Mouse (Mus musculus) ES-Bruce4 (cell line): Measurements from ENCODE around the gene Slc15a4. TPM values are rescaled to one million over a fixed set of nuclear protein-coding genes. Genes with fewer than 3 reads are reported as not detected.

Experiments used
- H3K27ac ChIP-seq: 2 replicates; pipeline ENCODE4 v1.5.1; 2012; ENCODE audit warnings: low read length, inconsistent platforms; ENCODE audit not compliant: insufficient read depth
- H3K27me3 ChIP-seq: 2 replicates; pipeline ENCODE4 v1.6.1; 2012; ENCODE audit warnings: mild to moderate bottlenecking, low read length, inconsistent platforms; ENCODE audit not compliant: control insufficient read depth, poor library complexity, insufficient read depth, severe bottlenecking
- H3K36me3 ChIP-seq: 2 replicates; pipeline ENCODE4 v1.6.1; 2012; ENCODE audit warnings: inconsistent platforms, mild to moderate bottlenecking, low read length, moderate library complexity; ENCODE audit not compliant: control insufficient read depth, poor library complexity, insufficient read depth, severe bottlenecking
- H3K4me1 ChIP-seq: one replicate; pipeline ENCODE4 v1.8.1; 2011; ENCODE audit warnings: low read length; ENCODE audit not compliant: control insufficient read depth, insufficient read depth
- H3K4me3 ChIP-seq: 2 replicates; pipeline ENCODE4 v1.5.1; 2011; ENCODE audit warnings: low read depth, mild to moderate bottlenecking, low read length
- H3K9ac ChIP-seq: 2 replicates; pipeline ENCODE4 v1.6.1; 2012; ENCODE audit warnings: low read depth, mild to moderate bottlenecking, inconsistent platforms; ENCODE audit not compliant: poor library complexity, severe bottlenecking
- H3K9me3 ChIP-seq: replicated peaks from 2 replicates; pipeline ENCODE4 v1.6.1; 2012; ENCODE audit warnings: mild to moderate bottlenecking, low read length, inconsistent platforms; ENCODE audit not compliant: control insufficient read depth, poor library complexity, insufficient read depth, severe bottlenecking
- CTCF ChIP-seq: IDR thresholded peaks from one replicate; pipeline ENCODE4 v1.8.1; 2011; ENCODE audit warnings: low read depth, low read length
- EP300 ChIP-seq: IDR thresholded peaks from 2 replicates; pipeline ENCODE4 v1.6.1; 2011; ENCODE audit warnings: low read depth, low read length; ENCODE audit not compliant: insufficient read depth
- POLR2A ChIP-seq: IDR thresholded peaks from one replicate; pipeline ENCODE4 v1.8.1; 2011; ENCODE audit warnings: low read length; ENCODE audit not compliant: insufficient read depth
- polyA plus RNA-seq: library from polyadenylated mRNA; stranded (reverse); fragments of >200 nt; gene quantifications from 2 replicates; pipeline ENCODE4 v1.2.4, GENCODE M21; 2011; ENCODE audit warnings: low read depth; ENCODE audit not compliant: missing spikeins, insufficient read depth, insufficient read length

Gene Slc15a4
- polyA plus RNA-seq, 1 experiment = 19.5 TPM

DNA sequence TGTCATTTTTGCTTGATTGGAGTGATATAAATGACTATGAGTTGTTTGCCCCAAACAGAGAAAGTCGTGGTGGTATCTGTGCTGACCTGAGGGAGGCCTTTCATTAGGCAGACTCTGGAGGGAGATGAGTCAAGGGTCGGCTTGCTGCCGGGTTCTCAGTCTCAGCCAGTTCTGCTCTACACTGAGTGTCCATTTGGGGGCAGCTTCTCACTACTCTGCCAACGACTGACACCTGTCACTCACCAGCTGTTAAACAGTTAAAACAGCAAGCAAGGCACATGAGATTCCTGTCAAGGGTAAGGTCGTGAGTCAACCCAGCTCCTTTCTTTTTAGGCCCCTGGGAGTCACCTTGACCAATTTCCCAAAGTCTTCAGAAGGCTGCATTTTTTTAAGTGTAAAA lies 40.3 kb downstream of the Slc15a4 start:
- no peak overlapping the region for H3K4me3 ChIP-seq
- H3K27ac ChIP-seq = no peak overlapping the region
- no peaks in the 10 kb centered on the region for H3K4me1 ChIP-seq
- H3K9ac ChIP-seq = no peak overlapping the region
- peaks cover 13% of the 10 kb centered on the region for H3K36me3 ChIP-seq
- TF ChIP-seq POLR2A (no peak), EP300 (no peak), CTCF (peak; percentile 42)
- no peaks in the 10 kb centered on the region for H3K9me3 ChIP-seq
- H3K27me3 ChIP-seq = no peaks in the 10 kb centered on the region

DNA sequence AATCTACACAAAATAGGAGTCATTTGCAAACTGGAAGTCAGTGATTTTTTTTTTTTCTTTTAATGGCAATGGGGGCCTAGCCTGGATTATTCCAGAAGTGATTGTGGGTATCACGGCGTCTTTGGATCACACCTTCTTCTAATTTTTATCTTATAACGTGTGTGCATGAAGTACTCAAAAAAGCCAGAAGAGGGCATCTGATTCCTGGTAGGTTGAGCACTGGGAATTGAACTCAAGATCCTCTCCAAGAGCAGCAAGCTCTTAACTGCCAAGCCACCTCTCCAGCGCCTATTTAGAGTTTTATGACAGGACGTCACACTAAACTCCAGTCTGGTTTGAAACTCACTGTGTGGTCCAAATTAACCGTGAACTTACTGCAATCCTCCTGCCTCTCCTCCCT lies 44.8 kb downstream of the Slc15a4 start:
- H3K27ac ChIP-seq = no peak overlapping the region
- TF ChIP-seq EP300 (no peak), CTCF (no peak), POLR2A (no peak)
- H3K4me3 ChIP-seq = no peak overlapping the region

DNA sequence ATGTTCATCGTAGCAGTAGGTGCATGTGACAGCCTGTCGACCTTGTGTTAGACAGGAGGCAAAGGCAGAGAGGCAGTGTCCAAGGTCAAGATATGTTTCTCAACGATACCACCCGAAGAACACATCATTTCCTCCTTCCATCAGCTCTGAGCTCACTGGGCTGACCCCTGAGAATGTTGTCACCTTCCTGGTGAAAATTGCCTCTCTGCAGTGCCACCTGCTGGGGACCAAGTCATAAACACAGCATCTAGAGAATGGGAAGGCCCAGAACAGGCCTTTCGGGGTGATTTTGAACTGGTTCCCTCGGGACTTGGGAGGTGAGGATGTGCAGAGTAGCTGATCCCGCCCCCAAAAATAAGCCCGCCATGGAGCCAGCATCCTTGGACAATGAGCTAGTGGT lies 49.0 kb downstream of the Slc15a4 start:
- peak; percentile 57 for TF ChIP-seq CTCF
- TF ChIP-seq EP300 = no peak
- TF ChIP-seq POLR2A = no peak
- Histone ChIP-seq H3K9me3 (no peaks in the 10 kb centered on the region), H3K27me3 (no peaks in the 10 kb centered on the region), H3K9ac (no peak overlapping the region), H3K36me3 (no peaks in the 10 kb centered on the region), H3K4me3 (no peak overlapping the region), H3K27ac (no peak overlapping the region), H3K4me1 (no peaks in the 10 kb centered on the region)

More for the DNA sequence above, 44.8 kb downstream of the Slc15a4 start:
- Histone ChIP-seq H3K4me1 (no peaks in the 10 kb centered on the region), H3K9ac (no peak overlapping the region), H3K27me3 (no peaks in the 10 kb centered on the region), H3K36me3 (no peaks in the 10 kb centered on the region), H3K9me3 (no peaks in the 10 kb centered on the region)

DNA sequence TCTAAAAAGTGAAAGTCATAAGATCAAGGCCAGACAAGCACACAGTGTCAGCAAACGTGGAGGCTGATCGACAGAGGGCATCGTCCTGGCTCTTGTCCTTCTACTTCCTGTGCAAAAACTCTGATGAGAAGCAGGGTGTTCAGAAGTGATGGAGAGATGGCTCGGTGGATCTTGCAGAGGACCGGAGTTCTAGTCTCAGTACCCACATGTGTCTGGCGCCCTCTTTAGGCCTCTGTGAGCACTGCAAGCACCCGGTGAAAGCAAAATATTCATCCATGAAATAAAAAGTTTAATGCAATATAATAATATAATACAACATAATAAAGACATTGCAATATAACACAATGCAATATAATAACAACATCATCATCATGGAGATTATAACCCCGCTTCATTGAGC lies 55.3 kb downstream of the Slc15a4 start:
- H3K36me3 ChIP-seq = no peaks in the 10 kb centered on the region

DNA sequence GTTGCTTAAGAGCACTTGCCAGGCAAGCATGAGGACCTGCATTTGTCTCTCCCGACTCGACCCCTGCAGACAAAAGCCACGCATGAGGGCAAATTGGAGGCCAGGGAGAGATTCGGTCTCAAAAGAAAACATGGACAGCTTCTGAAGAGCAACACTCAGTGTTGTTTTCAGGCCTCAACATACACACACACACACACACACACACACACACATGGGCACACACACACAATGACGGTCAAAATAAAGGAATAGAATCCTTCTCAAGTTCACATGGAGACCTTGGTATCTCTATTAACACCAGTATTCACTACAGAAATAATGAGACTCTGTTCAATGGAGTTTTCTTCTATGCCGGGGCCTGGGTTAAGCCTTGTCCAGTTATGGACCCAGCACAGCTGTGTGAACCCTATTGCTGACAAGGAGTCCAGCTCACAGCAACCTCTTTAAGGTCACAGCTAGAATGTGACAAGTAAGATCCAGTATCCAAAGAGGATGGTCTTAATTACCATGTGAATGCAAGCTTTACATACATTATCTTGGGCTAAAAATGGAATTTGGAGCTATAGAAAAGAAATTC lies 65.4 kb downstream of the Slc15a4 start:
- no peak overlapping the region for H3K9ac ChIP-seq
- no peak overlapping the region for H3K27ac ChIP-seq
- no peaks in the 10 kb centered on the region for H3K4me1 ChIP-seq
- H3K4me3 ChIP-seq = no peak overlapping the region
- H3K27me3 ChIP-seq = no peaks in the 10 kb centered on the region
- no peaks in the 10 kb centered on the region for H3K9me3 ChIP-seq
- no peaks in the 10 kb centered on the region for H3K36me3 ChIP-seq
- TF ChIP-seq EP300 = no peak
- no peak for TF ChIP-seq CTCF

More for the DNA sequence above, 55.3 kb downstream of the Slc15a4 start:
- H3K4me1 ChIP-seq = no peaks in the 10 kb centered on the region
- H3K4me3 ChIP-seq = no peak overlapping the region
- no peak overlapping the region for H3K27ac ChIP-seq
- TF ChIP-seq POLR2A = no peak
- peak; percentile 78 for TF ChIP-seq CTCF
- H3K9ac ChIP-seq = no peak overlapping the region
- no peaks in the 10 kb centered on the region for H3K9me3 ChIP-seq
- H3K27me3 ChIP-seq = no peaks in the 10 kb centered on the region

DNA sequence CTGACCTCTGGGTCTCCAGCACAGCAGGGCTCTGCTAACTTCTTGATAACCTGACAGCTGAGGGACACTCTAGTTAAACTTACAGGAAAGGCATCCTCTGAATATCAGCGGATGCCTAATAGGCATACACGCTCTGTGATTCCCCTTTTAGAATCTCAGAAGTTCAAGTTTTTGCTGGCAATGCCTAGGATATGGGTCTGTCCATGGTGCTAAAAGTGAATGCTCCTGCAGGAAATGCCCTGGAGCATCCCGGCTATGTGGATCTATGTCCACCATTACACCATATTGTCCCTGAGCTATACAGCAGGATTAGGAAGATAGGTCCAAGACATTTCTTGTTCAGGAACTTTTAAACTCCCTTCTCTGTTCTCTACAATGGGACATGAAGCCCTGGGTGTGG lies 71.6 kb downstream of the Slc15a4 start:
- no peak overlapping the region for H3K27ac ChIP-seq
- no peaks in the 10 kb centered on the region for H3K9me3 ChIP-seq
- no peaks in the 10 kb centered on the region for H3K27me3 ChIP-seq
- H3K9ac ChIP-seq = no peak overlapping the region
- H3K4me1 ChIP-seq = no peaks in the 10 kb centered on the region
- no peak overlapping the region for H3K4me3 ChIP-seq
- TF ChIP-seq POLR2A = no peak
- H3K36me3 ChIP-seq = no peaks in the 10 kb centered on the region
